Mouse (Mus musculus): ENCODE data around the gene Zic1. TPM values are rescaled to one million over a fixed set of nuclear protein-coding genes. Genes with fewer than 3 reads are reported as not detected.

The Zic1 gene
- polyA plus RNA-seq (2017; shearing (Covaris generic)), result 0.13 TPM

GRCm38 (mm10) chr9:91365664-91366063 lies at the start of gene Zic1:
Zic1 (minus strand) TSS chr9:91365810.

GRCm38 (mm10) chr9:91361856-91362601 lies 3.6 kb downstream of the Zic1 start, which contains the start of gene Zic4:
Zic4 (plus strand) TSS chr9:91362413.

Other genes with a start within 250 kb of the Zic1 start
- 1.2 TPM for gene Zic4, start 3.4 kb downstream of the Zic1 start, polyA plus RNA-seq (2017; shearing (Covaris generic))